Mouse (Mus musculus) urinary bladder, postnatal 14 days (tissue): ENCODE results near the gene Tmem106c.
A peak's percentile ranks its signal among the peaks of the same experiment; 100 is the strongest.

Experiments
- DNase-seq: peaks from one replicate; pipeline ENCODE4 v3.0.0; 2021; ENCODE audit warnings: low spot score

Gene Tmem106c

DNA sequence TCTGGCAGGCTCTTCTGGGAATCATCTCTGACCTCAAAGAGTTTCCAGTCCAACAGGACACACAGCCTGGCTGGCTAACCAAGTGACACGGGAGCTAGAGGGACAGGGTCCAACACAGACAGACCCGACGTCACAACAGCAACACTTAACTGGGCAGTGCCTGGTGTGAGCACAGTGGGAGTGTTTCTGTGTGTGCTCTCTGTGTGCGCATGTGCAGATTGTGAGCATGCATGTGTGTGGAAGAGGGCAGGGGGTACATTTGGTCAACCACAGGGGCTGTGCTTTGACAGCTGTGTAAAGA lies 11.2 kb upstream of the Tmem106c start:
- no peak for DNase-seq

DNA sequence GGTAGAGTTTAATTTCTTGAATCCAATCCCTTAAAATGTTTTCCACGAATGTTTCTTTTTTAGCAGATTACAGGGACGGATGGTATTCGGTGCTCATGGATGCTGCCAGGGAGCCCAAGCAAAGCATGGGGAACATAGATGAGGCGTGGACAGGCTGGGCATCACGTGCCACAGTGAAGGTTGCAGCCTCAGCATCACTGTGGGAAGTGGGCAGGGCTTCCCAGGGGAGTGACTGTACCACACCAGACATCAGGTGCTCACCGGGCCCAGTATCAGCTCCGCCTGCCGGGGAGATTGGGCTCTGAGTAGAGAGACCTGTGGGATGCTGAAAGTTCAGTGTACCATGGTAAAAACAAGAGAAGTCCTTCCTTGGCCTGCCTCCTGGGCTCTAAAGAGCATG lies 9.3 kb upstream of the Tmem106c start:
- DNase-seq, result no peak

DNA sequence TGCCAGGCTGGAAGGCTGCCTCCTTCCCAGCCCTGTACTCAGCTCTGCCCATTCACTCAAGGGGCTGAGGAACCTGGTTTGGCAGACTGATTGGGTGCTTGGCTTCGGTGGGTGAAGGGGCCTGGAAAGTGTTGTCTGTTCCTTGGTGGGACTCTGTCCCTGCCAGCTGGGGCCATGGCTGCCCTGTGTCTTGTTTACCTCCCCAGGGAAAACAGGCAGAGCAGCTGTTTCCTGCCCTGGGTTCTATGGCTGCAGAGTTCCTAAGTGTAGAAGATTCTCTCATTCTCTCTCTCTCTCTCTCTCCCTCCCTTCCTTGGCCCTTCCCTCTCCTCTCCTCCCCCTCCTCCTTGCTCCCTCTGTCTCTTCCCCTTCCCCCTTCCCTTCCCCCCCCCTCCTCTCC lies 8.7 kb upstream of the Tmem106c start:
- no peak for DNase-seq

DNA sequence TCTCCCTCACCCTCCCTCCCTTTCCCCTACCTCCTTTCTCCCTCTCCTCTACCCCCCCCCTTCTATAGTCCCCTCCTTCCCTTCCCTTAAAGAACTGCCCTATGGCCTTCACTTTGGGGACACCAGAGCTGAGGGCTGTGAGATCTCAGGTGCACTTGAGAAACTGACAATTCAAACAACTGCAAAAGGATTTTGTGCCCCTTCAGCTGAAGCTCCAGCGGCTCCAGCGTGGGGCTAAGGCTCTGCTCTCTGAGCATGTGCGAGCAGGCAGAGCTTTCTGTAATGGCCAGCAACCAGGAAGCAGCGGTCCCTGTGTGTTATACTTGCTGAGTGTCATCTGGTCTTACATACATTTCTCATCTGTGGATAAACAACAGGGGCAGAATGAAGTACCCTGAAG lies 8.3 kb upstream of the Tmem106c start:
- DNase-seq, result no peak

DNA sequence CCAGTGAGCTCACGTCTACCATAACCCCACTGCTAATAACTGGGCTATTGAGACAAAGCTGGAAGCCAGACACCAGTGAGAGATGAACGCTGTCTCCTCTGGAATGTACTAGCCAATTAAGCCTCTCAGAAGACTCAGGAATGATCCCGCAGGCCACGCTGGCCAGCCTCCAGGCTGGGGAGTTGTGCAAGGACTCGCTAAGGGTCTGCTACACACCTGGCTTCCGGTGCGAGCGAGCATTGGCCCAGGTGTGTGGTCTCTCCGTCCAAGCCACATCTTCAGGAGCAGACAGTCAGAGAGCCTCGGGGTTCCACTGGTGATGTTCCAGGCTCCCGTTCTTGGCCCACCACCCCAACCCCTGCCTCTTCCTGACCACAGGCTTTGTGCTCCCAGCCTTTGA lies 7.6 kb upstream of the Tmem106c start:
- no peak for DNase-seq

DNA sequence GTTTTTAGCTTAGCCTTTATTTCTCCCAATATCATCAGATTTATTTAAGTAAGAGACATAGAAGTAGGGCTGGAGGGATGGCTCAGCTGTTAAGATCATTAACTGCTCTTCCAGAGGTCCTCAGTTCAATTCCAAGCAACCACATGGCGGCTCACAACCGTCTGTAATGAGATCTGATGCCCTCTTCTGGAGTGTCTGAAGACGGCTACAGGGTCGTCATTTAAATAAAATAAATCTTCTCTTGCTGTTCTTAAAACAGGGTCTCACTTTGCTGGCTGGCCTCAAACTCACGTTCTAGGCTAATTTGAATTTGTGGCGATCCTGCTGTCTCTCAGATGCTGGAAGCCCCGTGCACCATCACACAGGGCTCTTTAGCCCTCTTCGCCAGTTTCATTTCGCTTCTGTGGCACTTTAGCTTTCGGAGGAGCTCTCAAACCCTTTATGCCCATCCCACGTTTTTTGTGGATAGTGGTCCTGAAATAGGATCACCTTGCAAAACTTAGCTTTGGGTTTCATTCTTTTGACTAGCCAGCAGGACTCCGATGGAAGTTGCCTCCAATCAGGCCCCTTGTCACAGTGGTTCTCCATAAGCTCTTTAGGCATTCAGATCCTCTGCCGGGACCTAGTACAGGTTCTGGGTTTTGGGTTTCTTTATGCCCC lies 541 bp upstream of the Tmem106c start:
- no peak for DNase-seq

DNA sequence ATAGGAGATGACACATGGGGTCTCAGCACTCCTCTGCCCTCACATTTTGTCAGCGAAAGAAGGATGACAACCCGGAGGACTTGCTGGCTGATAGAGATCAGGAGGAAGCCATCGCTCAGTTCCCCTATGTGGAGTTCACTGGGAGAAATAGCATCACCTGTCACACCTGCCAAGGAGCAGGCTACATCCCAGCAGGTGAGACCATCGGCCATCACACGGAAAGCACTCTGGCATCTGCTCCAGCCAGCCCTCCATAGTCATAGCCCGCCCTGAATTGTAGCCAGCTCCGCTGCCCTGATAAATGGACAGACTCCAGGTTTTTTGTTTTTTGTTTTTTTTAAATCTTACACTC lies 812 bp downstream of the Tmem106c start:
- no peak for DNase-seq

DNA sequence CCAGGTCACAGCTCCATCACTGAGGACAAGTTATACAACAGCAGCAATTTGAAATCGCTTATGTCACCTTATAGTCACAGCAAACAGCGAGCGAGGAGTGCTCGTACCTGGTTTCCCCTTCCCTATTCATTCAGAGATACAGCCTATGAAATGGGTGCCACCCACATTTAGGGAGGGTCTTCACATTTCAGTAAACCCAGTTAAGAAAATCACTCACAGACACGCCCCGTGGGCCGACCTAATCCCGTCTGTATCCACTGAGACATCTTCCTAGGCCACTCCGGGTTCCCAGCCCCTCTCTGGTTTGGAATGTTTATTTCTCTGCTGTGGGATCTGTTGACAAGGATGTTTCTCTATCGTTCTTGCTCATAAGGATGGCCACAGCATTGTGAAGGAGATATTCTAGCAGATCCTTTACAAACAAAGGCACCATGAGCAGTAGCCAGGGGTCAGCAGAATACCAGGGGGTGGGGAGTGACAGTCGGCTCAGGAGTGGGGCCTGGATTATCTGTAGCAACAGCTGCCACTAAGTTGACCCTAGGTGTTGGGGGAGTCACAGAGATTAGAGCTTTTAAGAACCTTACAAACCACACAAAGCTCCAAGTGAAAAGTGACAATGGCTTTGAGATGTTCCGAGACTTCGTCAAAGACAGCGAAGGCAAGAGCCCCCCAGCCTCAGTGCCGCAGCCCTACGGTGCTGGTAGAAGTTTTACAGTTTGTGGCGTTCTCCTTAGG lies 1.5 kb downstream of the Tmem106c start:
- no peak for DNase-seq

DNA sequence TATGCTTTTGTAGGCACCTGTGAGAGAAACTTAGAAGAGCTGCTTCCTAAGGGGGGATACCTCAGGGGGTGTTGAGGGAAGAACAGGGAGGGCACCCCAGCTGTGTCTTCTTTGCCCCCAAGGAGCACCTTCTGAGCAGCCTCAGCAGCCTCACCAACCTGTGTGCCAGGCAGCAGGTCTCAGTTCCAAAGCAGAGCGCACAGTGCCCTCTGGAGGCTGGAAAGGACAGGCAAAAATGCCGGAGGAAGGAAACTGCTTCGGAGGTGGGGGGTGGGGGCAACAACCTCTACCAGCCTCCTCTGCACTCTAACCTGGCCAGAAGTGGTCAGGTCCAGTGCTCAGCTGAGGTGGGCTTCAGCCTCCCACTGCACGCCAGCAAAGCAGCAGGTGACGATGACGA lies 6.3 kb downstream of the Tmem106c start:
- no peak for DNase-seq

DNA sequence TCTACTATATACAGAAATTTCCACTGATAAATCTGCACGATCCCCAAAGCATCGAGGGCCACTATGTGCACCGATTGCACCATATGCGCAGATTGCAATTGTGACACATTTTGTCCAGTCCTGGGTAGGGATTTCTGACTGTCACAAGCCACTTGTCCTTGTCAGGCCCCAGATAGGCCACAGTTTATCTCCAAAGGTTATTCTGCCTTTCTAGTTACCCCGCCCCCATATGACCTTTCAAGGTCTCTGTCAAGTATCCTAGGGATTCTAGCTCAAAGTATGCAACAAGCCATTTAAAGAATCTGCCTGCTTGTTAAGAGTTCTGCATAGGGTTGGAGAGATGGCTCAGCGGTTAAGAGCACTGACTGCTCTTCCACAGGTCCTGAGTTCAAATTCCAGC lies 8.6 kb downstream of the Tmem106c start:
- DNase-seq, result no peak

DNA sequence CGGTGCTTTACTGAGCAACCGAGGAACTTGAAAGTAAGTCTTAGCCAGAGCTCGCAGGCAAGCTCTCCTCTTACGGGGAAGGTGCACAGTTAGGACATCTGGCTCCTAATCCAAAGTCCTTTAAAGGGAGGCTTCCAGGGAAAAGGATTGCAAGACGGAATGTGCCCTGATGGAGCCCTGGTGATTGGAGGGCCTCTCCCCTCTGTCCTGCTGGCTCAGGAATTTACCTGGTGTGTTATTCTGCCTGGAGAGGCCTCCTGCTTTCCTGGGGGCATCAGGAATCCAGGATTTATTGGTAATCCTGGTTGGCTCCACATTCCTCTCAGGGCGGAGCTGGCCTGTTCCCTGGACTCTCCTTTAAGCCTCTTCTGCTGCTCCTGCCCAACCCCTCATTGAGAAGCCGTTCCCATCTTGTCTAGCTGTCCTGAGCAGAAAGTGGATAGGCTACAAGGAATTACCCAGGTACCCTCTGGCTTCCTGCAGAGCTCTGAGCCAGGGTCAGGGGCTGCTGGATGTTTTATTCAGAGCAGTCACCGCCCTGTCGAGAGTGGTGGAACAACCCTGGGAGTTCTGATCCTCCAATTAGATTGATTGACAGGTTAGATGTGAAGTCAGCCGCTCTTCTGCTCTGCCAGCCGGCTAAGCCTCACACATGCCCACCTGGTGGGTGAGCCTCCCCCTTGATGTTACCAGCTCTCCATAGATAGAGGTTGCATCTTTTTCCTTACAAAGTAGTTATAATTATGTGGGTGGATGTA lies 9.4 kb downstream of the Tmem106c start:
- no peak for DNase-seq

DNA sequence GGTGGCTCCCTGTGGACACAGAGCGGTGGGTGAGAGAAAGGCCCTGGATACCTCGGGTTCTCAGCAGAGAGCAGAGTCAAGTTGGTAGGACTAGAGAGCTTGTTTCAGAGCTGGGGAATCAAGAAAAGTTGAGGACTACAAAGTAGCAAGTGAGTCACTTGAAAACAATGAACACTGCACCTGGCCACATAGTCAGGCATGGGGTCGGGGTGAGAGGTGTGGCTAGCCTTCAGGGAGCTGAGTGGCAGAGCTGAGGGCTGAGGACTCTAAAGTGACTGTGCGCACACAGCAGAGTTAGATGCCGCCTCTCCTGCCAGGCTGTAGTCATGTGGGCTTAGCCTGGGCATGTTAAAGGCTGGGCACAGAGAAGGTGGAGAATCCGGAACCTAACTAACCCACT lies 17.6 kb downstream of the Tmem106c start:
- DNase-seq, result no peak

DNA sequence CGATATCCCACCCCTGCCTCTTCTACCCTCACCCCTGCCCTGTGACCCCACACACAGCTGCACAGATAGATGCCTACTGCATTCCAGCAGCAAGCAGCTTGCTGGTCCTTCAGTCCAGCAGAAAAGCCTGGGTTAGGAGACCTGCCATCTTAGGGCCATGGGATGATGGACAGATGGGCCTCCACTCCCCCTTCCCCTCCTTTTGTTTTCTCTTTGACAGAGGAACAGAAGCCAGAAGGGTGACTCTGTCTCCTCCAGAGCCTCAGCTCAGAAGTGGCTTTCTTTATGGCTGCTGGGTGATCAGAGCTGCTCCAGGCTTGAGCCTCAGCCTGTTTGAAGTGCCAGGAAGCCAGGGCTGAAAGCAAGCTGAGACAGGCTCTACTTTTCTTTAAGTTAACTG lies 25.5 kb downstream of the Tmem106c start:
- DNase-seq, result no peak

DNA sequence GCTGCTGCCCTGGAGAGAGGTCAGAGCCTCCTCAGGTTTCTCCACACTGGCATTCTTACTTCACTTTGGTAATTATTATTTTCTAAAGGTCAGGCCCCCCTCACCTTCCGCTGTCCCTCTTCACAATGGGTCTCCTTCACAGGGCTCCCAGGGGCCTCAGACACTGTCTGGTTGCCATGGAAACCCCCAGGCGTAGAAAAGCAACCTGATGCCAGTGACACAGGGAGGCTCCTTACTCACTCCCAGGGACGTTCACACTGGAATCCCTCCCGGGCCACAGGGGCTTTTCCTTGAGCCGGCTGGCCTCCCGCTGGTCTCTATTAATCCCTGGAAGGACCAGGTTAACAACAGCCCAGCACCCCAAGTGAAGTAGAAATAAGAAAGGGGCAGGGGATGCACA lies 26.1 kb downstream of the Tmem106c start:
- DNase-seq, result no peak

DNA sequence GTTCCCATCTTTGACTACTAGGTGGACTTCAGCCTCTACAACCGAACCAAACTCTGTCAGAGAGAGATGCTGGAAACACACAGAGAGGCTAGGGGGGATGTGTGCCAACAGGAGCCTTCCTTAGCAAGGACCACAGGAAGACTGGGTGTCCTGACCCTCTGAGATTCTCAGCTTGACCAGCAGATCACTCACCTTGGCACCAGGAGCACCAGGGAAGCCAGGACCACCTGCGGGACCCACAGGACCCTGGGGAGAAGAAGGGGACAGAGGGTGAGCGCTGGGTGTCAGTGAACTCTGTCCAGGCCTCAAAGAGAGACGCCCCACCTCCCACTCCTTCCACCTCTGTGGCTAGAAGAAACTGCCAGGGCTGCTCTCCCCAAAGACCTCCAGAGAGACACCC lies 26.7 kb downstream of the Tmem106c start:
- no peak for DNase-seq

DNA sequence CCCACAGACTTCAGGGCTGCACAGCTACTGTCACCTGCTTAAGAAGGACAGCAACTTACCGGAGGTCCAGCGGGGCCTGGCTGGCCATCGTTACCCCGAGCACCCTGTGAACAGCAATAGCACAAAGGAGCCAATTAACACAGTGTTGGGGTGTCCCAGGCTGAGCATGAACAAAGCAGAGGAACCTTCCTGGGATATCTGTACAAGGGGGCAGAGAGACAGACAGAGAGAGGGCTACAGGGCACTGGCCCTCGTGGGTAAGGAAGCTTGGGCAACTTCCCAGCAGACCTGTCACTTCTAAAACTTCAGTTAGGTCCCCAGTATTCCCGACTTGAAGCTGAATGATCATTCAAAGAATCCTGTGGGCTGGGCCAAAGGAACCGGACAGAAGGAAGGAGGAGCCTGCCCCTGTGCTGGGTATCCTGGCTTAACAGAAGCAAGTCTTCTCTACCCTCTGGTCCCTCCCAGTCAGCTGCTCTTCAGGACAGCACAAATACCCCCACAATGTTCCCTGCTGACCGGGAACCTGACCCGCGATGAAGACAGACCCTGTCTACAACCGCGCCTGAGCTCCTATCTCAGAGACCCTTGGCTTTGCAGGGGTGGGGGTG lies 27.4 kb downstream of the Tmem106c start:
- no peak for DNase-seq

DNA sequence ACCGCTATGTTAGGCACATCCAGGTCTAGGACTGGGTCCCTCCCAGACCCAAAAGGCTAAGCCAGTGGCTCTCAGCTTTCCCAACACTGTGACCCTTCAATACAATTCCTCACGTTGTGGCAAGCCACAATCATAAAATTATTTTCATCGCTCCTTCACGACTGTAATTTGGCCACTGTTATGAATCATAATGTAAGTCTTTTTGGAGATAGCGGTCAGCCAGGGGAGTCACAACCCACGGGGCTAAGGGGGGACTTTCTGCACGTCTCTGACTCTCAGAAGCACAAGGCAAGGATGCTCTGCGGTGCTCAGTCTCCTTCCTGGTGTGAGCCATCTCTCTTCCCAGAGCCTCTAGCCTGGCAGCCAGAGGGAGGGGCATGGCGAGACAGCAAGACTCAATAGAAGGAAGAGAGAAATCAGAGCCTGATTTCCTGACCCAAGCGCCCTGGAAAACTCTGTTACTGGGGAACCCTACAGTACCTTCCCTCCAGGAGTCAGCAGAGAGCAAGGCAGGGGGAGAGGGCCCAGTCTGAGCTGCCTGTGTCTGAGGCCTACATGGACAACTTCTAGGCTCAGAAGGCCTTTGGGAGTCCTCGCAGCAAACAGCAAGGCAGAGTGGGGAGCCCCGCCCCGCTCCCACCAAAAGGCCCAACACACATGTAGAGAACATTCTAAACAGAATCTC lies 28.2 kb downstream of the Tmem106c start:
- DNase-seq, result no peak

DNA sequence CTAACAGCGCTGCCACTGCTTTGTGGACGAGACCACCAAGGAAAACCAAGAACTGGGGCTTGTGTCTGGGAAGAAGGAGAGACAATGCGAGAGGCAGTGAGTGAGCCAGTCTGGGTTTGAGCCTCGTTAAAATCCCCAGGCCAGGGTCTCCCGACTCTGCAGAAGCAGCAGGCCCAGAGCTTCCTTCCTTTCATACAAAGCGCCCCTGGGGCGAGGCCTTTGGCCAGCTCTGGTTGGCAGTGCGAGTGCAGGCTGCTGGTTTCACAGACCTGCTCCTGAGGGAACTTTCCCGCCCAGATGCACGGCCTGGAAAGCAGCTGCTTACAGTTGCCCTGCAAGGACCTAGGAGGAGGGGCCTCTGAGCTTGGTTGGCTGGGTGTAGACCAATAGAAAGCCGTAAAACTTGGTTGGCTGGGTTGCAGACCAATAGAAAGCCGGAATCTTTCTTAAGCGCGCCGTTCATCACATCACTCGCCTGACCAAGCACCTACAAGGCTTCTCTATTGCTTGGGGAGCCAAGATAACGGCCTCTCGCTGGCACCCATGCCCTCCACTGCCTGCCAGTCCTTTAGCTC lies 28.8 kb downstream of the Tmem106c start:
- peak; percentile 78 for DNase-seq

DNA sequence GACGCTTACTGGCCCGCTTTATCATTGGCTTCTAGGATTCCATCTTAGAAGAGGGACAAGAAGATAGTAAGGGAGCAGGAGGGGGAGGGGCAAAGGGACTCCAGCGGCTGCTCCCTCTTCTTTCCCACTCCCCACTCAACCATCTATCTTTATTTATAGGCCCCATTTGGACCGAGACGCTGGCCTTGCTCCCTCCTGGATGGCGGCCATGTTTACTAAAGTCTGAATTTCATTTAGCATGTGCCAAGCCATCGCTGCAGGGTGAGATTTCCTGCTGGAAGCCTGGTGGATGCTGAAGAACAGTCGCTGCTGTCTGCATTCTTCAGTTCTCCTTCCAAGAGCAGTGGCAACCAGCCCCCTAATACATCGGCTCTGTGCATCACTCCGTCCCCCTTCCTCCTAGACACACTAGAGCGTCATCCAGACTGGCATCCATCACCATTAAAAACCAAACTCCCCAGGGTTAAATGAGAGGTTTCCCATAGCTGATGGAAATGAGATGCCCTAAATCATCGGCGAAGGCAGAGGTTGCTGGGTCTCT lies 32.8 kb downstream of the Tmem106c start:
- DNase-seq, result no peak

DNA sequence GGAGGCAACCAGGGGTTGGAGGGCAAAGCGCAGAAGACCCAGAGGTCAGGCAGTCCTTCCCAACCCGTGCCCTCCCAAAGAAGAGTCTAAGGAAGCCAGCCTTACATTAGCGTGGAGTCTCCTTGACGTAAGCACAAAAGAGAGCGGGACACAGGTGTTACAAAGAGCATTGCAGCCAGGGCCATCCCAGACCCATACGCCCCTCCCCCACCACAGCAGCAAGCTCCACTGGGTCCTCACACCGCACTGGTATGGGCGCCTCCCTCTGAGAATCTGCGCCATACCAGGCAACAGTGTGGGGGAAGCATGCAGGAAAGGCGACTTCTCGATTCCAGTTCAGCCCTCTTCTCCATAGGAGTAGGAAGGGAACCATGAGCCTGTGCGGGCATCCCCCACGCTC lies 35.5 kb downstream of the Tmem106c start:
- DNase-seq, result no peak

DNA sequence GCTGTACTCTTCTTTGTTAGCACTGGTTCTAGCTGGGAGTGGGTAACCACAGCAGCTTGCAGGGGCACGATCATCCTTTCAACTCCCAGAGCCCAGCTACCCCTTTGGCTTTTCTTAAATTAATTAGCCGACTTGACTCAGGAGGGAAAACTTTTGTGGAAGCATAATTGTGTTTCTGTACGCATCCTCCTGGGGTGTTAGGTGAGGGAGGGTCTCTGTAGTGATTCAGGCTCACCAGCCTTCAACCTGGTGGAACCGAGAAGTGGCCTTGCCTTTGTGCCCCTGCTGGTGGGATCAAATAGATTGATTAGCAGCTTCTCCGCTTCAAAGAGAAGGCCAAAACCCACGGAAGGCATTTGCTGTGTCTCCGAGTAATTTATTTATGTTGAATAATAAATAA lies 36.0 kb downstream of the Tmem106c start:
- DNase-seq, result no peak
